Mouse (Mus musculus) CH12.LX (cell line): Measurements from ENCODE around the gene Prcc. TPM values are rescaled to one million over a fixed set of nuclear protein-coding genes. Genes with fewer than 3 reads are reported as not detected.

Source experiments
- DNase-seq: peaks from one replicate; pipeline ENCODE4 v3.0.0-alpha.2; 2013; ENCODE audit errors: extremely low read depth
- H3K27ac ChIP-seq: 2 replicates; pipeline ENCODE4 v1.5.1; 2012; ENCODE audit warnings: low read depth, mild to moderate bottlenecking, control low read depth, moderate library complexity; ENCODE audit not compliant: insufficient read depth
- H3K27me3 ChIP-seq: replicated peaks from 2 replicates; pipeline ENCODE3; 2012; ENCODE audit warnings: inconsistent platforms
- H3K36me3 ChIP-seq, 2 experiments: replicated peaks in 1 of 2; 2 replicates each; pipeline versions ENCODE3 to v1.6.1; 2012; ENCODE audit warnings: inconsistent platforms in 1 of 2, low read length in 1 of 2, mild to moderate bottlenecking in 1 of 2, mixed read lengths in 1 of 2, moderate library complexity in 1 of 2; ENCODE audit not compliant: control insufficient read depth in 1 of 2, insufficient read depth in 1 of 2
- H3K4me1 ChIP-seq, 2 experiments: 2 replicates each; pipeline ENCODE4 v1.6.1; 2012; ENCODE audit warnings: inconsistent platforms in 1 of 2, moderate library complexity in 1 of 2; ENCODE audit not compliant: insufficient read depth in 2 of 2, control insufficient read depth in 1 of 2
- H3K4me2 ChIP-seq: 2 replicates; pipeline ENCODE4 v1.6.1; 2012; ENCODE audit warnings: low read depth, mild to moderate bottlenecking, control low read depth; ENCODE audit not compliant: poor library complexity, insufficient read depth, severe bottlenecking
- H3K4me3 ChIP-seq, 3 experiments: fragments of 150-350 bp in 1 of 3; sonication (generic) in 1 of 3; replicated peaks in 1 of 3; 2 replicates each; pipeline versions ENCODE3 to v1.5.1; 2011 to 2012; ENCODE audit warnings: low read depth in 2 of 3, low read length in 2 of 3, mild to moderate bottlenecking in 2 of 3, moderate library complexity in 2 of 3, control low read depth in 1 of 3, improper control_type of control experiment in 1 of 3, inconsistent platforms in 1 of 3, mixed read lengths in 1 of 3; ENCODE audit not compliant: poor library complexity in 1 of 3
- H3K79me2 ChIP-seq: replicated peaks from 2 replicates; pipeline ENCODE4 v1.6.1; 2012; ENCODE audit warnings: mild to moderate bottlenecking, moderate library complexity; ENCODE audit not compliant: control insufficient read depth, poor library complexity, insufficient read depth, severe bottlenecking; ENCODE audit errors: extremely low read depth
- H3K9ac ChIP-seq: 2 replicates; pipeline ENCODE4 v1.6.1; 2012; ENCODE audit warnings: low read depth, mild to moderate bottlenecking, control low read depth, moderate library complexity; ENCODE audit not compliant: insufficient read depth
- H3K9me3 ChIP-seq: replicated peaks from 2 replicates; pipeline ENCODE3; 2012; ENCODE audit warnings: low read length, inconsistent platforms, mixed read lengths
- BHLHE40 ChIP-seq: IDR thresholded peaks from 2 replicates; pipeline ENCODE4 v1.6.1; 2011; ENCODE audit warnings: mild to moderate bottlenecking, low read depth, low read length, improper control_type of control experiment
- CHD1 ChIP-seq: IDR thresholded peaks from 2 replicates; pipeline ENCODE4 v1.6.1; 2012; ENCODE audit warnings: low read depth, low read length, improper control_type of control experiment, inconsistent platforms
- CHD2 ChIP-seq: IDR thresholded peaks from 2 replicates; pipeline ENCODE4 v1.6.1; 2011; ENCODE audit warnings: low read length, improper control_type of control experiment
- CTCF ChIP-seq, 2 experiments: IDR thresholded peaks in 1 of 2; conservative IDR thresholded peaks in 1 of 2; 2 replicates each; pipeline ENCODE4 v1.5.1; 2011 to 2012; ENCODE audit warnings: low read depth in 2 of 2, low read length in 2 of 2, improper control_type of control experiment in 1 of 2, inconsistent platforms in 1 of 2, mild to moderate bottlenecking in 1 of 2, moderate library complexity in 1 of 2
- E2F4 ChIP-seq: IDR thresholded peaks from 2 replicates; pipeline ENCODE4 v1.6.1; 2011; ENCODE audit warnings: low read depth, low read length, improper control_type of control experiment; ENCODE audit not compliant: insufficient replicate concordance
- ELF1 ChIP-seq: IDR thresholded peaks from 2 replicates; pipeline ENCODE4 v1.6.1; 2014; ENCODE audit warnings: low read depth, mild to moderate bottlenecking, inconsistent platforms, low read length, improper control_type of control experiment
- EP300 ChIP-seq: IDR thresholded peaks from 2 replicates; pipeline ENCODE4 v1.6.1; 2011; ENCODE audit warnings: low read length, improper control_type of control experiment
- GABPA ChIP-seq: IDR thresholded peaks from 2 replicates; pipeline ENCODE4 v1.6.1; 2012; ENCODE audit warnings: low read depth, low read length, improper control_type of control experiment, inconsistent platforms; ENCODE audit not compliant: insufficient replicate concordance
- HCFC1 ChIP-seq: IDR thresholded peaks from 2 replicates; pipeline ENCODE4 v1.6.1; 2012; ENCODE audit warnings: low read depth, mild to moderate bottlenecking, inconsistent platforms, low read length, improper control_type of control experiment
- IRF4 ChIP-seq: IDR thresholded peaks from 2 replicates; pipeline ENCODE4 v1.6.1; 2014; ENCODE audit warnings: low read depth, mild to moderate bottlenecking, inconsistent platforms, low read length, improper control_type of control experiment
- JUN ChIP-seq: IDR thresholded peaks from 2 replicates; pipeline ENCODE4 v1.6.1; 2011; ENCODE audit warnings: low read depth, mild to moderate bottlenecking, low read length, improper control_type of control experiment, moderate library complexity; ENCODE audit not compliant: insufficient read depth
- JUND ChIP-seq: conservative IDR thresholded peaks from 2 replicates; pipeline ENCODE4 v1.6.1; 2011; ENCODE audit warnings: low read depth, low read length, improper control_type of control experiment
- KAT2A ChIP-seq: IDR thresholded peaks from 2 replicates; pipeline ENCODE4 v1.6.1; 2012; ENCODE audit warnings: low read length, improper control_type of control experiment, inconsistent platforms; ENCODE audit not compliant: insufficient replicate concordance
- MAFK ChIP-seq: IDR thresholded peaks from 2 replicates; pipeline ENCODE4 v1.6.1; 2011; ENCODE audit warnings: low read length, improper control_type of control experiment; ENCODE audit not compliant: insufficient replicate concordance
- MAX ChIP-seq: IDR thresholded peaks from 2 replicates; pipeline ENCODE4 v1.6.1; 2011; ENCODE audit warnings: low read length, improper control_type of control experiment
- MAZ ChIP-seq: IDR thresholded peaks from 2 replicates; pipeline ENCODE4 v1.6.1; 2012; ENCODE audit warnings: low read depth, mild to moderate bottlenecking, inconsistent platforms, low read length, improper control_type of control experiment, moderate library complexity
- MEF2A ChIP-seq: IDR thresholded peaks from 2 replicates; pipeline ENCODE4 v1.6.1; 2014; ENCODE audit warnings: low read depth, mild to moderate bottlenecking, inconsistent platforms, low read length, improper control_type of control experiment, borderline replicate concordance
- MXI1 ChIP-seq: IDR thresholded peaks from 2 replicates; pipeline ENCODE4 v1.6.1; 2011; ENCODE audit warnings: mild to moderate bottlenecking, low read depth, low read length, improper control_type of control experiment
- MYC ChIP-seq: IDR thresholded peaks from 2 replicates; pipeline ENCODE4 v1.6.1; 2011; ENCODE audit warnings: low read depth, mild to moderate bottlenecking, improper control_type of control experiment, low read length
- NELFE ChIP-seq: IDR thresholded peaks from 2 replicates; pipeline ENCODE4 v1.6.1; 2011; ENCODE audit warnings: low read depth, low read length, improper control_type of control experiment
- NRF1 ChIP-seq: IDR thresholded peaks from 2 replicates; pipeline ENCODE4 v1.6.1; 2014; ENCODE audit warnings: low read depth, mild to moderate bottlenecking, inconsistent platforms, low read length, improper control_type of control experiment, moderate library complexity
- POLR2A ChIP-seq: IDR thresholded peaks from 2 replicates; pipeline ENCODE4 v1.6.1; 2011; ENCODE audit warnings: low read depth, mild to moderate bottlenecking, improper control_type of control experiment, low read length
- RAD21 ChIP-seq: IDR thresholded peaks from 2 replicates; pipeline ENCODE4 v1.6.1; 2011; ENCODE audit warnings: low read depth, mild to moderate bottlenecking, low read length, improper control_type of control experiment, moderate library complexity
- SIN3A ChIP-seq: IDR thresholded peaks from 2 replicates; pipeline ENCODE4 v1.6.1; 2012; ENCODE audit warnings: low read length, improper control_type of control experiment, inconsistent platforms
- TBP ChIP-seq: conservative IDR thresholded peaks from 2 replicates; pipeline ENCODE4 v1.6.1; 2011; ENCODE audit warnings: low read depth, low read length, improper control_type of control experiment
- TCF12 ChIP-seq: IDR thresholded peaks from 2 replicates; pipeline ENCODE4 v1.6.1; 2014; ENCODE audit warnings: low read depth, mild to moderate bottlenecking, inconsistent platforms, low read length, improper control_type of control experiment
- UBTF ChIP-seq: IDR thresholded peaks from 2 replicates; pipeline ENCODE4 v1.6.1; 2012; ENCODE audit warnings: low read depth, mild to moderate bottlenecking, inconsistent platforms, low read length, improper control_type of control experiment, moderate library complexity
- USF1 ChIP-seq: IDR thresholded peaks from 2 replicates; pipeline ENCODE4 v1.6.1; 2014; ENCODE audit warnings: low read depth, mild to moderate bottlenecking, inconsistent platforms, low read length, improper control_type of control experiment
- USF2 ChIP-seq: conservative IDR thresholded peaks from 2 replicates; pipeline ENCODE4 v1.6.1; 2011; ENCODE audit warnings: low read depth, low read length, improper control_type of control experiment
- ZMIZ1 ChIP-seq: IDR thresholded peaks from 2 replicates; pipeline ENCODE4 v1.6.1; 2012; ENCODE audit warnings: low read depth, mild to moderate bottlenecking, inconsistent platforms, low read length, improper control_type of control experiment
- dilution Hi-C: fragments of 300-500 bp; cut with MboI; formaldehyde crosslinking; loops from 2 replicates; pipeline ENCODE4 v1.14.3; 2020; ENCODE audit warnings: low sequenced_read_pairs; ENCODE audit not compliant: extremely low pct_unique_long_range_greater_than_20kb, extremely low pct_ligation_motif_present
- in situ Hi-C: fragments of 300-500 bp; cut with MboI; formaldehyde crosslinking; loops from 3 replicates; pipeline ENCODE4 v1.14.3; 2019; ENCODE audit warnings: low sequenced_read_pairs, low pct_ligation_motif_present, low pct_unique_long_range_greater_than_20kb, mixed read lengths
- polyA plus RNA-seq: library from polyadenylated mRNA; unstranded; fragments of >175 nt; gene quantifications from 2 replicates; pipeline ENCODE4 v1.2.1, GENCODE M21; 2012; ENCODE audit warnings: low read depth; ENCODE audit not compliant: insufficient read length
- total RNA-seq, 2 experiments: library from RNA; depleted of rRNA; stranded (reverse); fragments of 300-350 nt in 1 of 2; fragments of >200 nt in 1 of 2; gene quantifications; 2 replicates each; pipeline ENCODE4 v1.2.3; 2012 to 2014

Gene Prcc
- total and polyA plus RNA-seq, 3 experiments: 26.4 to 58.5 (median 48.6) TPM

- peak within 1 kb of the TSS; percentile 90 for H3K4me2 ChIP-seq
- H3K9ac ChIP-seq: peak within 1 kb of the TSS; percentile 87
- TF ChIP-seq ZMIZ1 (0 out of 2 replicates have a peak, but pooled peaks have one; percentile 53), JUN (no peak), IRF4 (peak; percentile 6; the same call in 1 of the 2 replicates), HCFC1 (peak; percentile 98), POLR2A (peak; percentile 69), ELF1 (peak; percentile 82), MYC (peak; percentile 91), CTCF (conservative IDR thresholded peaks at IDR 0.05 in 1 of 2, IDR thresholded peaks at IDR 0.05 in 1 of 2; ENCODE audit: low read depth in 2 of 2, low read length in 2 of 2) (no peak), GABPA (peak; percentile 40; the same call in 1 of the 2 replicates), NRF1 (peak; percentile 67), MAFK (0 out of 2 replicates have a peak, but pooled peaks have one; percentile 16), MAX (peak; percentile 88), USF2 (no peak), EP300 (no peak), KAT2A (peak; percentile 94; the same call in 1 of the 2 replicates), MXI1 (peak; percentile 98), TCF12 (peak; percentile 56), E2F4 (peak; percentile 96), CHD2 (no peak; the same call in 1 of the 2 replicates), NELFE (peak; percentile 73), JUND (no peak; the same call in none of the 2 replicates), CHD1 (no peak), MAZ (0 out of 2 replicates have a peak, but pooled peaks have one; percentile 25), SIN3A (peak; percentile 71), BHLHE40 (peak; percentile 66), UBTF (0 out of 2 replicates have a peak, but pooled peaks have one; percentile 7), TBP (peak; percentile 75), MEF2A (0 out of 2 replicates have a peak, but pooled peaks have one; percentile 27), RAD21 (no peak), USF1 (no peak)
- TF ChIP-seq, all 38 proteins: peak for 21
- peaks cover 0 to 19% of the 10 kb centered on the region in 2 experiments; a peak in 1 of 4 replicates for H3K4me1 ChIP-seq
- peaks cover 16% of the 10 kb centered on the region for H3K79me2 ChIP-seq
- peak; percentile 77 for DNase-seq
- dilution Hi-C loops: no loop called here
- H3K27me3 ChIP-seq: no peaks in the 10 kb centered on the region
- in situ Hi-C loops: no loop called here
- H3K27ac ChIP-seq: peak within 1 kb of the TSS; percentile 51; the same call in 1 of the 2 replicates
- peak within 1 kb of the TSS; percentile 70 to 83 (median 81) for H3K4me3 ChIP-seq
- H3K9me3 ChIP-seq: no peaks in the 10 kb centered on the region
- H3K36me3 ChIP-seq: peaks cover 38 to 66% of the 10 kb centered on the region in 2 experiments
Measured at GRCm38 (mm10) chr3:87919336-87920108, 34.1 kb upstream of the Prcc start, which contains the start of gene Mrpl24. Gene Mrpl24, plus strand, starts transcription at chr3:87919506.
